Mouse (Mus musculus) skeletal muscle tissue, postnatal 0 days (tissue): ENCODE data around the gene Wdr6. TPM values are rescaled to one million over a fixed set of nuclear protein-coding genes. Genes with fewer than 3 reads are reported as not detected.
A peak's percentile ranks its signal among the peaks of the same experiment; 100 is the strongest.

Source experiments
- microRNA counts: library from miRNA; unstranded; fragments of <30 nt; microRNA quantifications from one replicate; lab custom pipeline; 2015
- microRNA-seq, 2 experiments: library from miRNA; unstranded; fragments of <30 nt; microRNA quantifications; one replicate each; pipeline ENCODE4; 2016
- polyA plus RNA-seq: library from polyadenylated mRNA; unstranded; fragments of >200 nt; fragmentation: Nextera tagmentation; extraction: Ambion mirVana; gene quantifications from 2 replicates; pipeline ENCODE4 v1.2.1, GENCODE M21; 2015

Gene Wdr6
- 15.5 and 17.7 TPM in 2 replicates for polyA plus RNA-seq

DNA sequence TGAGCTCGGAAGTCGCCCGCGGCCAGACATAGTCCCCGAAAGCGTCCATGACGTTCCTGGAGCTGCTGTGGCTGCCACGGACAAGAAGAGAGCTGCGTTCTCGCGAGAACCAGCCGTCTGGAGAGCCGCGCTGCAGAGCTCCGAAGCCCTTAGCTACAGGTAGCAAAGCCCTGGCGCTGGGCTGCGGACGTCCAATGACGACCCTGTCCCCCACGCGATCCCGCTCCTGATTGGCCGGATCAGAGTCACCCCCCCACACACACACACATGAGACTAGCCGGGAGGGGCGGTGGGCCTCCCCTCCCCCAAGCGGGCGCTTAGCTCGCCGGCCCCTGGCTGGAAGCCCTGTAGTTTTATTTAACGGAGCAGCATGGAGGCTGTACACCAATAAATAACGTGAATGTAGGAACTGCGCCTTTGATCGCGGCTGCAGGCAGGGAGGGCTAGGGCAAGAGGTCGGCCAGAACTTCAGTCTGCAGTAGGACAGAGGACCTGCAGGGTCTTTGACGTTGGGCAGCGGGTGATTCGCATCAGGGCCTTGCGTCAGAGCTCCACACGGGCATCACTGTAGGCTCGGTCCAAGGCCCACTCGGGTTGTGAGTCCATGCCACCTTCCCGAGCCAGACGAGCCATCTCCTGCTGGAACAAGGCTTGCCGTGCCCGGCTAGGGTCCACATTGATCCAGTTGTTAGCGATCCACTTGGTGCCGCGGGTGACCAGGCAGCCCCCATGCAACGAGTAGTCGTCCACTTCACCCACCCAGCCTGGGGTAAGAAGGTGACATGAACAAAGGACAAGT, at the start of gene Wdr6:
Gene Wdr6 (minus strand): TSS at position 195 of the 799 bp plus-strand sequence.

DNA sequence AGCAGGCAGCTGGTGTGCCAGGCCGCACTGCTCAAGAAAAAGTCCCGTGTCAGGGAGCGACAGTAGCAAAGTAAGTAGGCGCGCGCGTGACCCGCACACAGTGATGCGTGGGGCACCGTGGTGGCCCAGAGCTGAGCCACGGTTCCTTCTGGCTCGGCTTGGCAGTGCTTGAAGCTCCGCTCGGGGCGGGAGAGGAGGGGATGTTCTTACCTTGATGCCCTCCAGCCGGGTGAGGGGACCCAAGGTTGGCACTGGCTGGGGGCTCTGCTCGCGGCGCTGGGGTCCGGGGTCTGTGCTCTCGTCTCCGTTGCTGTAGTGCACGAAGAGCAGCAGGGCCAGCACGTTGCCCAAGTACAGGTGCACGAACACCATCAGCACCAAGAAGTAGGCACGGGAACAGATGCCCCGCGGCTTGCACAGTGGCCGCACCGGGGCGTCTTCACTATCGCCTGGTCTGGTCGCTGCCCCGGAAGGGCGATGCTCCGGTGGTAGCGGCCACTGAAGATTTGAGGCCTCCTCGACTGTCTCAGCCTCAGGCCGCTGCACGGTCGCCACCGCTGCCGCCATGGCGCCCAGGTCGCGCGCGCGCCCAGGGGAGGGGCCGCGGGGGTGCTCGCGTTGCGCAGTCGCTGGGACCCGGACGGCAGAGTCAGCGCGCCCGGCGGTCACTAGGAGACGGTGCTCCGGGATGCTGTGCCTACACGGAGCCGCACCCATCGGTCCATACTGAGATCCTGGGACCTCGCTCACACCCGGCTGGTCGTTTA, 18.6 kb upstream of the Wdr6 start, which contains the start of gene P4htm:
Gene P4htm (minus strand): TSS at position 670 of the 767 bp plus-strand sequence.

DNA sequence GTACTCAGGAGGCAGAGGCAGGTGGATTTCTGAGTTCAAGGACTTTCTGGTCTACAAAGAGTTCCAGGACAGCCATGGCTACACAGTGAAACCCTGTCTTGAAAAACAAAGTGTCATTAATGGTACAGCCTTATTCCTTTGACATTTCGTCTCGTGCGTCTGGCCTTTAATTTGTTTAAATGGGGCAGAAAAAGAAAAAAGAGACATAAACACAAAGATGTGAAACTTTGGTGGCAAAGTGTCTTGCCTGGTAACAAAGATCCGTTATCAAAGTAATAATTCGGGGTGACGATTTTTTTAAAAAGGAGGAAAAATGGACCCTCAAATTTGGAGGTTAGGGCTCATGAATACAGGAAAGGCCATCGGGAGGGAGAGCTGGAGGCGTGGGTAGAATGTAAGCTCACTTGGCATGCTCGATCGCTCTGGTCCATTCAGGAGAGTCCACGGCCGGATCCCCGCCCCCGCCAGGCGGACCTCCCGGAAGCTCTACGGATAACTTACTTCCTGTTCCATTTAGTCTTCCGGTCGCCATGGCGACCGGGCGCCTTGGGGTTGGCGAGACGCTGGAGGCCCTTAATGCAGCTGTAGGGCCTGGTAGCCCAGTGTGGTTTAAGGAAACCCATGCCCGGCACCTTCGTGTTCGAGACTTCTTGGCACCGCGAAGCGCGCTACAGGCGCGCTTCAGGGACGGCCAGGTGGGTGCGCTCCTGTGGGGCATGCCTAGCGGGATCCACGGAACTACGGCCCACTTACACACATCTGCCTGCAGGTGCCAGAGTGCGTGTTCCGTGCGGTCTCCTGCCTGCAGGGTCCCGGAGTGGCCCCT, 8.9 kb downstream of the Wdr6 start, which contains the start of gene Dalrd3:
Gene Dalrd3 (plus strand): TSS at position 506 of the 826 bp plus-strand sequence.

DNA sequence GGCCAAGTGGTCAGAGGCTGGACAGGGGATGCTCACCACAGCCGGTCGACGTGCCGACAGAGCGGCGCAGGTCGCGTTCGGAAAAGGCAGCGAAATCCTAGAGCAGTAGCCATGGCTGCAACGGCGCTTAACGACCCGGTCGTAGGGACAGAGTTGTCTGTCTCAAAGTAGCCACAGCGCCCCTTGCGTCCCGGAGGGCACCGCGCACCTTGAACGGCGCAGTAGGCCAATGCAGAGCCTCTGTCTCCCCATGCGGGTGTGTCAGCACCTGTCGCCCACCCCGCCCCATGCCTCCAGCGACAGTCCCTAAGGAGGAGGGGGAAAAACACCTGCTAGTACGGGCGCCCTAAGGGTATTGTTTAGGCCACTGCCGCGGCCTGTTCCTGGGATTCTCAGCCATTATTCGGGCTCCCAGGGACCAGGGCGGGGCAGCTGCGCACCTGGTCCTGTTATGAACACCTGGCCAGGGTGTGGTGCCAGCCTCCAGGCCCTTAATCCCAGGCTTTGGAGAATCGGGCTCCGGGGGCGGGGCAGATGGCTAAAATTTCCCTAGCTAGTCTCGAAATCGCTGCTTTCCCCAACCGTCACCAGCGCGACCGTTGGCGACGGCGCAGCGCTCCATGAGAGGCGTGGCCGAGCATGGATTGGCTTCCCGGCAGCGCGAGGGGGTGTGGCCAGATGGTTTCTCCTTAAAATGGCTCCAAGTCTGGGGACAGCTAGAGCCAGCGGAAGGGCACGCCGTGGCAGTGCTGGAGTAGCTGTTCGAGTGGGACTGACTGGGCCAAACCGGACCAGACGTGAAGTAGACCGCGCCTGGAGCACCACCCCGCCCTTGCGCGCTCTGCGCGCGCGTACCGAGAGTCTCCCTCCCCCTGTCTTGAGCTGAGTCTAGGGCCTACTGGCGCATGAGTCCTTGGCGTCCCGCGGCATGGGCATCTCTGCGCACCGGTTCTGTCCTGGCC, 11.4 kb downstream of the Wdr6 start, which contains the start of gene Ndufaf3:
Gene Ndufaf3 (minus strand): TSS at position 620 of the 962 bp plus-strand sequence.

DNA sequence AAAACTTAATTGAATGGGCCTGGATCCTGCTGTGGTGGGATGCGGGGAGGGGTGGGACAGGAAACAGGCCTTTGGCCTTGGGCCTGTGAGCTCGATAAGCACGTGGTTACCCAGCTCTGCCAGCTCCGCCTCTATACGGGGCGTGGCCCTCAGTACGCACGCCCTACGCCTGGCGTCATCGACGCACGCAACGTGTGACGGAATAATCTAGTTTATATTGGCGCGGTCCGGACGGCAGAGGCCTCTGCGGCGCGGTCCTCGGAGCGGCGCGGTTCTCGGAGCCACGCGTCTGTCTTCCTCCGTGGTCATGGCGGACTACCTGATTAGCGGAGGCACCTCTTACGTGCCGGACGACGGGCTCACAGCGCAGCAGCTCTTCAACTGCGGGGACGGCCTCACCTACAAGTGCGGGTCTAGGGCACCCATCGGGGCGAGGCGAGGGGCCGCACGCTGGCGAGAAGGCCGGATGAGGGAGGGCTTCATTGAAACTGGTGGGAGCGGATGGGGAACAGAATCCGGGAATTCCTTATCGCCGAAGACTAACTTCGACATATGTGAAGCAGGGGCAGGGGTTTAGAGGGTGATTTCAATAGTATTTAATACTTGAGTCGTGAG, 18.2 kb downstream of the Wdr6 start, which contains the start of gene Impdh2:
Gene Impdh2 (plus strand): TSS at position 60 of the 615 bp plus-strand sequence.

MicroRNA genes within 50 kb of the gene (microRNA counts, 519-probe panel; counts per million panel counts)
- microRNA mmu-miR-191 (lab: Ali Mortazavi, UCI) = 3,962 counts per million, percentile 79 among the panel's probes with 10 or more counts
- 2,197 counts per million, percentile 66 among the panel's probes with 10 or more counts for microRNA mmu-miR-425 (lab: Ali Mortazavi, UCI)

Small RNAs within 50 kb of the gene (microRNA-seq; reads per million reads assigned to microRNA genes)
- gene Gm24083 (0 reads per million in 2 experiments), gene Mir191 (0 reads per million in 2 experiments), gene Mir425 (757 to 976 reads per million in 2 experiments)

Other genes with a start within 250 kb of the Wdr6 start
- 242 and 328 TPM in 2 replicates for gene Gpx1, start 239.8 kb downstream of the Wdr6 start, polyA plus RNA-seq
- 42.4 and 44.9 TPM in 2 replicates for gene Usp4, start 230.9 kb downstream of the Wdr6 start, polyA plus RNA-seq
- gene 1700102P08Rik, start 185.9 kb downstream of the Wdr6 start, polyA plus RNA-seq = 0.15 and 0.28 TPM in 2 replicates
- gene Ccdc36, start 150.3 kb downstream of the Wdr6 start, polyA plus RNA-seq = 0.45 and 0.71 TPM in 2 replicates
- gene BC048562, start 142.3 kb downstream of the Wdr6 start, polyA plus RNA-seq = not detected in 2 replicates
- 22.3 and 24.9 TPM in 2 replicates for gene Ccdc71, start 118.2 kb downstream of the Wdr6 start, polyA plus RNA-seq
- 14.7 and 17.2 TPM in 2 replicates for gene Klhdc8b, start 117.2 kb downstream of the Wdr6 start, polyA plus RNA-seq
- 34.7 and 41.0 TPM in 2 replicates for gene Lamb2, start 99.0 kb downstream of the Wdr6 start, polyA plus RNA-seq
- 38.7 and 43.0 TPM in 2 replicates for gene Usp19, start 88.1 kb downstream of the Wdr6 start, polyA plus RNA-seq
- gene Qars, start 71.0 kb downstream of the Wdr6 start, polyA plus RNA-seq = 47.8 and 49.7 TPM in 2 replicates
- 62.0 and 62.6 TPM in 2 replicates for gene Qrich1, start 61.9 kb downstream of the Wdr6 start, polyA plus RNA-seq
- 56.6 and 61.8 TPM in 2 replicates for gene Impdh2, start 18.5 kb downstream of the Wdr6 start, polyA plus RNA-seq
- gene Ndufaf3, start 11.3 kb downstream of the Wdr6 start, polyA plus RNA-seq = 55.6 and 60.5 TPM in 2 replicates
- 23.8 and 31.6 TPM in 2 replicates for gene Dalrd3, start 8.9 kb downstream of the Wdr6 start, polyA plus RNA-seq
- 4.7 and 5.4 TPM in 2 replicates for gene P4htm, start 18.9 kb upstream of the Wdr6 start, polyA plus RNA-seq
- 38.6 and 43.2 TPM in 2 replicates for gene Arih2, start 70.6 kb upstream of the Wdr6 start, polyA plus RNA-seq
- gene Slc25a20, start 83.3 kb upstream of the Wdr6 start, polyA plus RNA-seq = 126 and 132 TPM in 2 replicates
- 36.5 and 42.6 TPM in 2 replicates for gene Prkar2a, start 110.6 kb upstream of the Wdr6 start, polyA plus RNA-seq
- 21.7 and 26.9 TPM in 2 replicates for gene Ip6k2, start 205.1 kb upstream of the Wdr6 start, polyA plus RNA-seq
- gene Nckipsd, start 229.6 kb upstream of the Wdr6 start, polyA plus RNA-seq = 6.4 and 6.5 TPM in 2 replicates
- gene Celsr3, start 247.6 kb upstream of the Wdr6 start, polyA plus RNA-seq = 0.06 TPM in 2 replicates